In the genomic region with DNA sequence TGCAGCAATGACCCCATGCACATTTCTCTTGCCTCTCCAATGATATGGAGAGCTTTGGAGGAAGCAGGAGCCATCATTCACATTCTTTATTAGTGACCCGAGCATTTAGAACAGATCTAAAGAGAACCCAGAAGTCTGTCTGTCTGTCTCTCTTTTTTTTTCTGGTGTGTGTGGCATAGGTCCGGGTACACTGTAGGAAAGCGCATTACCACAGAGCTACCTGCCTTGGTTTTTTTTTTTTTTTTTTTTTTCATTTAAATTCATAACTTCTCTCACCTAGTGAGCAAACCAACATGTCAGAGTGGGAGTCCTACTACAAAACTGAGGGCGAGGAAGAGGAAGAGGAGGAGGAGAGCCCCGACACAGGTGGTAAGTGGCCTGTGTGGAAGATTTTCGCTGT, we compare ENCODE assay signal across 8 mouse cellular contexts. TPM values are rescaled to one million over a fixed set of nuclear protein-coding genes. Genes with fewer than 3 reads are reported as not detected.
DNase-seq lines count a peak whose midpoint lies in the region; ATAC-seq and TF ChIP-seq lines count a peak whose summit lies in the region.

No protein-coding gene starts in this region.

- no peaks in the 10 kb centered on the region for H3K27me3 ChIP-seq in heart, embryonic 16.5 days (ENCODE audit: control insufficient read depth, insufficient read depth, low read length)
- H3K27me3 ChIP-seq in MEL (ENCODE audit: control insufficient read depth in 1 of 2, insufficient read depth in 2 of 2, low read length in 2 of 2), result no peaks in the 10 kb centered on the region
- no peaks in the 10 kb centered on the region for H3K27me3 ChIP-seq in hindbrain, embryonic 11.5 days (ENCODE audit: control insufficient read depth, insufficient read depth, low read length)
- H3K27me3 ChIP-seq in midbrain, embryonic 12.5 days, result no peaks in the 10 kb centered on the region

- no peak for TF ChIP-seq CTCF in MEL (IDR thresholded peaks at IDR 0.05 in 2 of 3, conservative IDR thresholded peaks at IDR 0.05 in 1 of 3; ENCODE audit: control insufficient read depth in 1 of 3, insufficient read depth in 1 of 3, low read depth in 2 of 3, low read length in 3 of 3, poor library complexity in 1 of 3, severe bottlenecking in 1 of 3)

- no peak for TF ChIP-seq EP300 in MEL (IDR thresholded peaks at IDR 0.05; ENCODE audit: low read depth in 1 of 2, low read length in 2 of 2)

- H3K4me2 ChIP-seq in heart, embryonic 16.5 days (ENCODE audit: low read depth, low read length), result peak overlapping the region; percentile 79
- H3K4me2 ChIP-seq in hindbrain, embryonic 11.5 days (replicated peaks; ENCODE audit: low read depth, low read length), result peak overlapping the region; percentile 75
- H3K4me2 ChIP-seq in midbrain, embryonic 12.5 days (replicated peaks), result peak overlapping the region; percentile 96

- no peak for DNase-seq in heart, postnatal 14 days
- DNase-seq in MEL (ENCODE audit: low read depth, low spot score), result peak; percentile 50
- DNase-seq in hindbrain, embryonic 11.5 days (ENCODE audit: low spot score), result no peak
- no peak for DNase-seq in cerebellum, postnatal 14 days
- DNase-seq in adrenal gland, postnatal 10 days, result no peak
- no peak for DNase-seq in ovary, postnatal 14 days (ENCODE audit: low spot score)

- WGBS in heart, embryonic 16.5 days, result 20% methylated on average over 6 of the region's 6 CpGs
- 24% methylated on average over 6 of the region's 6 CpGs for WGBS in hindbrain, embryonic 11.5 days
- WGBS in midbrain, embryonic 12.5 days, result 29% methylated on average over 6 of the region's 6 CpGs

- no peak for ATAC-seq in heart, embryonic 16.5 days (replicated peaks; ENCODE audit: extremely low read depth, insufficient read depth, low FRiP score)
- no peak for ATAC-seq in hindbrain, embryonic 11.5 days (ENCODE audit: low FRiP score)
- no peak for ATAC-seq in midbrain, embryonic 12.5 days (ENCODE audit: low FRiP score, low read depth)

- H3K4me1 ChIP-seq in heart, embryonic 16.5 days (ENCODE audit: control insufficient read depth, insufficient read depth, low read length), result peaks cover 13% of the 10 kb centered on the region
- H3K4me1 ChIP-seq in MEL (ENCODE audit: control insufficient read depth in 1 of 2, insufficient read depth in 2 of 2, low read length in 2 of 2), result peaks cover 8 to 26% of the 10 kb centered on the region in 2 experiments; a peak in 3 of 4 replicates
- H3K4me1 ChIP-seq in hindbrain, embryonic 11.5 days (replicated peaks; ENCODE audit: control insufficient read depth, insufficient read depth, low read length), result 0 out of 2 replicates have a peak, but pooled peaks cover 3% of the 10 kb centered on the region
- H3K4me1 ChIP-seq in midbrain, embryonic 12.5 days, result peaks cover 19% of the 10 kb centered on the region

- peak overlapping the region; percentile 99 for H3K4me3 ChIP-seq in heart, embryonic 16.5 days (ENCODE audit: low read length)
- H3K4me3 ChIP-seq in MEL (ENCODE audit: control insufficient read depth in 1 of 2, insufficient read depth in 1 of 2, low read depth in 2 of 2, low read length in 2 of 2), result peak overlapping the region; percentile 81 to 88
- peak overlapping the region; percentile 84 for H3K4me3 ChIP-seq in hindbrain, embryonic 11.5 days (ENCODE audit: low read depth, low read length)
- H3K4me3 ChIP-seq in midbrain, embryonic 12.5 days, result peak overlapping the region; percentile 96

- H3K79me2 ChIP-seq in MEL (ENCODE audit: control insufficient read depth, insufficient read depth, low read length, poor library complexity), result peaks cover 41% of the 10 kb centered on the region

- TF ChIP-seq POLR2A in MEL (IDR thresholded peaks at IDR 0.05; ENCODE audit: control insufficient read depth in 1 of 2, insufficient read depth in 1 of 2, low read depth in 1 of 2, low read length in 2 of 2, poor library complexity in 1 of 2), result no peak

- TF ChIP-seq RAD21 in MEL (IDR thresholded peaks at IDR 0.05; ENCODE audit: low read depth, low read length), result no peak

- peaks cover 11% of the 10 kb centered on the region for H3K36me3 ChIP-seq in heart, embryonic 16.5 days (ENCODE audit: control insufficient read depth, insufficient read depth)
- peaks cover 12 to 31% of the 10 kb centered on the region in 2 experiments for H3K36me3 ChIP-seq in MEL (ENCODE audit: control insufficient read depth in 1 of 2, insufficient read depth in 2 of 2, low read length in 2 of 2)
- H3K36me3 ChIP-seq in hindbrain, embryonic 11.5 days (ENCODE audit: control insufficient read depth, insufficient read depth, low read length), result no peaks in the 10 kb centered on the region
- H3K36me3 ChIP-seq in midbrain, embryonic 12.5 days, result peaks cover 20% of the 10 kb centered on the region

- peak overlapping the region; percentile 81 for H3K9ac ChIP-seq in heart, embryonic 16.5 days (ENCODE audit: low read length)
- peak overlapping the region; percentile 84 for H3K9ac ChIP-seq in MEL (ENCODE audit: control insufficient read depth, low read depth, low read length, poor library complexity, severe bottlenecking)
- peak overlapping the region; percentile 72 for H3K9ac ChIP-seq in hindbrain, embryonic 11.5 days (ENCODE audit: low read depth, low read length)
- H3K9ac ChIP-seq in midbrain, embryonic 12.5 days (replicated peaks), result peak overlapping the region; percentile 62

- intact Hi-C loops in heart, postnatal 14 days (cut with DNase I), result no loop called here

- no peaks in the 10 kb centered on the region; the same call in 1 of the 2 replicates for H3K9me3 ChIP-seq in heart, embryonic 16.5 days (replicated peaks; ENCODE audit: control insufficient read depth, low read length)
- no peaks in the 10 kb centered on the region for H3K9me3 ChIP-seq in MEL (replicated peaks; ENCODE audit: insufficient read depth, low read length)
- no peaks in the 10 kb centered on the region for H3K9me3 ChIP-seq in hindbrain, embryonic 11.5 days (ENCODE audit: control insufficient read depth, low read length)
- no peaks in the 10 kb centered on the region for H3K9me3 ChIP-seq in midbrain, embryonic 12.5 days

- peak overlapping the region; percentile 81 for H3K27ac ChIP-seq in heart, embryonic 16.5 days (ENCODE audit: low read length)
- H3K27ac ChIP-seq in MEL (ENCODE audit: control insufficient read depth, low read depth, low read length), result peak overlapping the region; percentile 59
- H3K27ac ChIP-seq in hindbrain, embryonic 11.5 days (ENCODE audit: low read depth, low read length), result peak overlapping the region; percentile 60; the same call in 1 of the 2 replicates
- peak overlapping the region; percentile 71 for H3K27ac ChIP-seq in midbrain, embryonic 12.5 days (replicated peaks)

TF ChIP-seq in MEL, 35 proteins besides CTCF, POLR2A, EP300 and RAD21 (continues in another document):
- TF ChIP-seq HCFC1 (IDR thresholded peaks at IDR 0.05; ENCODE audit: low read depth, low read length) (no peak), MXI1 (IDR thresholded peaks at IDR 0.05; ENCODE audit: low read depth, low read length) (no peak)

RNA-seq across cellular contexts. Expression of a gene that starts 16.8 kb away (rescaled TPM):
- 22.4 and 37.4 TPM in 2 replicates for polyA plus RNA-seq in heart, embryonic 16.5 days (2015; fragmentation: Nextera tagmentation; extraction: Ambion mirVana)
- 10 to 100 TPM; 22.6 to 27.9 TPM for total RNA-seq in heart, postnatal 14 days (2021)
- 22.6 and 26.3 TPM in 2 replicates for total RNA-seq in MEL (2012; rRNA removed)
- polyA plus RNA-seq in MEL (2012; ENCODE audit: insufficient read depth in 1 of 2, insufficient read length in 2 of 2, low read depth in 1 of 2, low replicate concordance in 2 of 2, missing spikeins in 1 of 2), result 100 to 1,000 TPM in 1 of 2 experiments, not detected in 1; 116 TPM
- polyA plus RNA-seq in hindbrain, embryonic 11.5 days (2014; fragmentation: Nextera tagmentation; extraction: Ambion mirVana), result 32.6 and 35.6 TPM in 2 replicates
- polyA plus RNA-seq in midbrain, embryonic 12.5 days (2016; fragmentation: Nextera tagmentation; extraction: Ambion mirVana), result 39.9 and 43.0 TPM in 2 replicates
- total RNA-seq in adrenal gland, postnatal 10 days (2021), result 10 to 100 TPM; 51.9 to 60.3 TPM

RNA-seq across cellular contexts. Expression of a gene that starts 29.2 kb away (rescaled TPM):
- polyA plus RNA-seq in heart, embryonic 16.5 days (2015; fragmentation: Nextera tagmentation; extraction: Ambion mirVana), result 76.8 and 113 TPM in 2 replicates
- 10 to 100 TPM; 20.4 to 27.0 TPM for total RNA-seq in heart, postnatal 14 days (2021)
- 90.3 and 108 TPM in 2 replicates for total RNA-seq in MEL (2012; rRNA removed)
- 100 to 1,000 TPM in 1 of 2 experiments, not detected in 1; 108 TPM for polyA plus RNA-seq in MEL (2012; ENCODE audit: insufficient read depth in 1 of 2, insufficient read length in 2 of 2, low read depth in 1 of 2, low replicate concordance in 2 of 2, missing spikeins in 1 of 2)
- 62.4 and 66.6 TPM in 2 replicates for polyA plus RNA-seq in hindbrain, embryonic 11.5 days (2014; fragmentation: Nextera tagmentation; extraction: Ambion mirVana)
- polyA plus RNA-seq in midbrain, embryonic 12.5 days (2016; fragmentation: Nextera tagmentation; extraction: Ambion mirVana), result 50.2 and 50.5 TPM in 2 replicates
- 100 to 1,000 TPM; 122 to 139 TPM for total RNA-seq in adrenal gland, postnatal 10 days (2021)

RNA-seq across cellular contexts. Expression of a gene that starts 30.6 kb away (rescaled TPM):
- 174 and 210 TPM in 2 replicates for polyA plus RNA-seq in heart, embryonic 16.5 days (2015; fragmentation: Nextera tagmentation; extraction: Ambion mirVana)
- total RNA-seq in heart, postnatal 14 days (2021), result 10 to 100 TPM; 48.6 to 53.8 TPM
- 262 and 297 TPM in 2 replicates for total RNA-seq in MEL (2012; rRNA removed)
- polyA plus RNA-seq in MEL (2012; ENCODE audit: insufficient read depth in 1 of 2, insufficient read length in 2 of 2, low read depth in 1 of 2, low replicate concordance in 2 of 2, missing spikeins in 1 of 2), result 100 to 1,000 TPM; 196 to 375 TPM
- 262 and 282 TPM in 2 replicates for polyA plus RNA-seq in hindbrain, embryonic 11.5 days (2014; fragmentation: Nextera tagmentation; extraction: Ambion mirVana)
- polyA plus RNA-seq in midbrain, embryonic 12.5 days (2016; fragmentation: Nextera tagmentation; extraction: Ambion mirVana), result 183 and 196 TPM in 2 replicates
- total RNA-seq in adrenal gland, postnatal 10 days (2021), result 10 to 100 TPM; 76.1 to 84.1 TPM

RNA-seq across cellular contexts. Expression of a gene that starts 36.5 kb away (rescaled TPM):
- not detected in 2 replicates for polyA plus RNA-seq in heart, embryonic 16.5 days (2015; fragmentation: Nextera tagmentation; extraction: Ambion mirVana)
- total RNA-seq in heart, postnatal 14 days (2021), result not detected
- not detected in 2 replicates for total RNA-seq in MEL (2012; rRNA removed)
- under 1 TPM in 1 of 2 experiments, not detected in 1; 0.07 TPM for polyA plus RNA-seq in MEL (2012; ENCODE audit: insufficient read depth in 1 of 2, insufficient read length in 2 of 2, low read depth in 1 of 2, low replicate concordance in 2 of 2, missing spikeins in 1 of 2)
- polyA plus RNA-seq in hindbrain, embryonic 11.5 days (2014; fragmentation: Nextera tagmentation; extraction: Ambion mirVana), result not detected in 2 replicates
- not detected in 2 replicates for polyA plus RNA-seq in midbrain, embryonic 12.5 days (2016; fragmentation: Nextera tagmentation; extraction: Ambion mirVana)
- total RNA-seq in adrenal gland, postnatal 10 days (2021), result not detected

RNA-seq across cellular contexts. Expression of a gene that starts 42.1 kb away (rescaled TPM):
- not detected in 2 replicates for polyA plus RNA-seq in heart, embryonic 16.5 days (2015; fragmentation: Nextera tagmentation; extraction: Ambion mirVana)
- not detected for total RNA-seq in heart, postnatal 14 days (2021)
- not detected in 2 replicates for total RNA-seq in MEL (2012; rRNA removed)
- polyA plus RNA-seq in MEL (2012; ENCODE audit: insufficient read depth in 1 of 2, insufficient read length in 2 of 2, low read depth in 1 of 2, low replicate concordance in 2 of 2, missing spikeins in 1 of 2), result not detected
- polyA plus RNA-seq in hindbrain, embryonic 11.5 days (2014; fragmentation: Nextera tagmentation; extraction: Ambion mirVana), result 0.08 TPM in 1 of 2 replicates, not detected in the other
- not detected in 2 replicates for polyA plus RNA-seq in midbrain, embryonic 12.5 days (2016; fragmentation: Nextera tagmentation; extraction: Ambion mirVana)
- not detected for total RNA-seq in adrenal gland, postnatal 10 days (2021)
